ENCODE assay signal across 8 mouse cellular contexts in genomic region chr16:25967297-25967696, GRCm38 (mm10).
DNase-seq lines count a peak whose midpoint lies in the region; ATAC-seq and TF ChIP-seq lines count a peak whose summit lies in the region.

No protein-coding gene starts in this region.

- H3K4me1 ChIP-seq in intestine, postnatal 0 days (replicated peaks; ENCODE audit: control insufficient read depth, insufficient read depth, low read length): no peaks in the 10 kb centered on the region
- H3K4me1 ChIP-seq in intestine, embryonic 16.5 days (ENCODE audit: control insufficient read depth, insufficient read depth, low read length): no peaks in the 10 kb centered on the region
- no peaks in the 10 kb centered on the region for H3K4me1 ChIP-seq in midbrain, embryonic 14.5 days (ENCODE audit: control insufficient read depth, insufficient read depth, low read length)

- no peak for ATAC-seq in intestine, postnatal 0 days
- no peak for ATAC-seq in intestine, embryonic 16.5 days
- ATAC-seq in midbrain, embryonic 14.5 days (ENCODE audit: low FRiP score, low TSS enrichment): peak; percentile 47; the same call in 1 of the 2 replicates

- no peaks in the 10 kb centered on the region for H3K27me3 ChIP-seq in intestine, postnatal 0 days (replicated peaks; ENCODE audit: control insufficient read depth, insufficient read depth, low read length)
- no peaks in the 10 kb centered on the region for H3K27me3 ChIP-seq in intestine, embryonic 16.5 days (replicated peaks; ENCODE audit: control insufficient read depth, insufficient read depth, low read length)
- H3K27me3 ChIP-seq in midbrain, embryonic 14.5 days (ENCODE audit: control insufficient read depth, insufficient read depth, low read length): no peaks in the 10 kb centered on the region

- no peak overlapping the region for H3K9ac ChIP-seq in intestine, postnatal 0 days (ENCODE audit: low read depth, low read length)
- H3K9ac ChIP-seq in intestine, embryonic 16.5 days (ENCODE audit: low read depth, low read length): no peak overlapping the region
- H3K9ac ChIP-seq in midbrain, embryonic 14.5 days (replicated peaks; ENCODE audit: low read length): no peak overlapping the region

- no peaks in the 10 kb centered on the region; the same call in 1 of the 2 replicates for H3K36me3 ChIP-seq in intestine, postnatal 0 days (ENCODE audit: control insufficient read depth, insufficient read depth)
- no peaks in the 10 kb centered on the region for H3K36me3 ChIP-seq in intestine, embryonic 16.5 days (ENCODE audit: control insufficient read depth, insufficient read depth, low read length)
- H3K36me3 ChIP-seq in midbrain, embryonic 14.5 days (ENCODE audit: control insufficient read depth, insufficient read depth, low read length): no peaks in the 10 kb centered on the region

- WGBS in intestine, postnatal 0 days: 18% methylated on average over 3 of the region's 3 CpGs
- WGBS in intestine, embryonic 16.5 days: 18% methylated on average over 3 of the region's 3 CpGs
- WGBS in midbrain, embryonic 14.5 days: 22% methylated on average over 3 of the region's 3 CpGs

- no peaks in the 10 kb centered on the region for H3K9me3 ChIP-seq in intestine, postnatal 0 days (ENCODE audit: control insufficient read depth)
- no peaks in the 10 kb centered on the region for H3K9me3 ChIP-seq in intestine, embryonic 16.5 days (ENCODE audit: control insufficient read depth, low read length)
- no peaks in the 10 kb centered on the region for H3K9me3 ChIP-seq in midbrain, embryonic 14.5 days (ENCODE audit: control insufficient read depth, low read length)

- H3K4me3 ChIP-seq in intestine, postnatal 0 days (ENCODE audit: low read depth, low read length): no peak overlapping the region
- H3K4me3 ChIP-seq in intestine, embryonic 16.5 days (ENCODE audit: low read length): no peak overlapping the region
- H3K4me3 ChIP-seq in midbrain, embryonic 14.5 days (replicated peaks; ENCODE audit: low read depth, low read length): no peak overlapping the region

- no peak overlapping the region for H3K27ac ChIP-seq in intestine, postnatal 0 days (ENCODE audit: low read depth, low read length)
- no peak overlapping the region for H3K27ac ChIP-seq in intestine, embryonic 16.5 days (ENCODE audit: low read length)
- H3K27ac ChIP-seq in midbrain, embryonic 14.5 days (replicated peaks; ENCODE audit: low read depth, low read length): no peak overlapping the region

- peak; percentile 61 for DNase-seq in adrenal gland, adult 2 months
- DNase-seq in embryo, embryonic 11.5 days (ENCODE audit: low read depth, low spot score): peak; percentile 61
- DNase-seq in heart, postnatal 4 days: peak; percentile 82
- DNase-seq in left cerebral cortex, adult 9 months (ENCODE audit: low spot score in 2 of 2): peak; percentile 27 to 86
- peak; percentile 89 for DNase-seq in midbrain, embryonic 14.5 days
- peak; percentile 9 to 15 for DNase-seq in spleen, postnatal 36 days (ENCODE audit: low spot score in 2 of 2)

- TF ChIP-seq CTCF in intestine, postnatal 0 days (IDR thresholded peaks at IDR 0.05; ENCODE audit: low read depth): peak; percentile 88

- no peak overlapping the region for H3K4me2 ChIP-seq in intestine, postnatal 0 days (replicated peaks; ENCODE audit: low read depth)
- H3K4me2 ChIP-seq in intestine, embryonic 16.5 days (ENCODE audit: low read depth, low read length): no peak overlapping the region
- no peak overlapping the region for H3K4me2 ChIP-seq in midbrain, embryonic 14.5 days (ENCODE audit: low read length)

Comparison
In these comparisons a context has a peak if more than half of its experiments do, and no peak if none do; other contexts are left out.
1. DNase-seq: peak in every context shown above with its lines; median percentile 89 in midbrain, embryonic 14.5 days; 82 in heart, postnatal 4 days; 61 in adrenal gland, adult 2 months; 61 in embryo, embryonic 11.5 days; 56 in left cerebral cortex, adult 9 months; 12 in spleen, postnatal 36 days.